Mouse (Mus musculus): ENCODE results near the gene Hoxb7.

Hoxb7 gene

DNA sequence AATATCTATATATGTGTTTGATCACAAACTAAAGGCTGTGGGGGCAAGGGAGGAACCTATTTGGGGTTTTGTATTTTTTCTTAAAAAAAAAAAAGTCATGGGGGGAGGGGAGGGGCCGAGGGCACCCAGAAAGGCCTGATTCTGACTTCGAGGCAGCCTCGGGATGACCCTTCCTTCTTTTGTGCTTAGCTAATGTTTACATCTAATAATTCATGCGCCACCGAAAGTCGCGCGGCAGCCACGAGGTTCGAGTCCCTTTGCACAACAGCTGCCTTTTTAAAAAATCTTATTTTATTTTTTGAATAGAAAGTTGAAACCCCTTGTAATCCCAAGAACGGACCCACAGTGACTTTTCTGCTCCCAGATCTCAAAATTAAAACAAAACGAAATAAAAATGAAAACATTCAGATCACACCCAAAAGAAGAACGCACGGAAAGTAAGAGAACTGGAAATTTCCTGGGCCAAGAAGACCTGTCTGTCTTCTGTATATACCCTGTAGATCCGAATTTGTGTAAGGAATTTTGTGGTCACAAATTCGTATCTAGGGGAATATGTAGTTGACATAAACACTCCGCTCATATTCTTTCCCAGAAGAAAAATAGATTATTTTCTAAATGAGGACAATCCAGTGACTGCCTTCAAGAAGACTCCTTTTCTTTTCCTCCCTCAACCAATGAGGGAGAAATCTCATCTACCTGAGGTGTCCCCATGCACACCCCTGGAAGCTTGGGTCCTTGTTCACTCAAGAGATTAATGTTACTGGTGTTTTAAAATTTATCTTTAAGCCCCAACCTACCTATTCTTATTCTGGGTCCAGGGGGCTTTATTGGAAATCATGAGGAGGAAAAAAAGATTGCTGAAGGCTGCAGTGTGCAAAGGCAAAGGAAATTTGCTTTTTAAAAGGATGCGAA, 30.5 kb downstream of the Hoxb7 start:
- DNase-seq (ENCODE audit: low spot score in 2 of 2) = no peak

DNA sequence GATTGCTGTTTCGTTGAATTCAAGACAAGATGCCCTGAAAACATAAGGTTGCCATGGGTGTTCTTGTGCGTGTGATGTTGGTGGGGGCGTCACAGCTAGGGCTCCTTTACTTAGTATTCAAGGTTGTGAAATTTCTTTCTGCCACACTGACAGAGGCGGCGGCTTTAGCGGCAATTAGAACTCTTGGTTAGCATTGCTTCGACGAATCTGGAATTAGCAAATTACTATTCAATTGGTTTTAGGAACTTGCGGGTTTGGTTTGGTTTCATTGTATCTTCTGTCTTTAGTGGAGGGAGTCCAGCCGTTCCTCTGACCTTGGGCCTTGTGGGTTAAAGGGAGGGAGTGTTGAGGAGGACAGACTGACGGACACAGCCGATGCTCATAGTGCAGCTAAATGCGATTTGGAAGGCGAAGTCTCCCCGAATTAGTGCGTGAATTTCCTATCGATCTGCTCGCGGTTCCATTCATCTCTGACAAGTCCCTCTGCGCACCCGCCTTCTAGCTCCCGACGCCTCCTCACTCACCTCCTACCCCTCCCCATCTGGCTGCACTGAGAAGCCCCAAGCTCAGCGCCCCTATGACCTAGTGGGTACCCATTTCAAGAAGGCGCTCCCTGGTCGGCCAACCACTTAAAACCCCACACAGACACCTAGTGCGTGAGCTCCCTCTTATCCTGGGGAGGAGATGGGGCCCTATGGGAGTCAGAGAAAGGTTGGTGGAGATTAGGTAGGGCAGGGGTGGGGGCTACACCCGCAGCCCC, 31.4 kb downstream of the Hoxb7 start, which contains the start of gene Hoxb4:
Gene Hoxb4 (plus strand): TSS at position 660 of the 760 bp plus-strand sequence.
- DNase-seq (ENCODE audit: low spot score in 2 of 2) = no peak

GRCm38 (mm10) chr11:96318368-96319070, 32.1 kb downstream of the Hoxb7 start:
- no peak for DNase-seq (ENCODE audit: low spot score in 2 of 2)

DNA sequence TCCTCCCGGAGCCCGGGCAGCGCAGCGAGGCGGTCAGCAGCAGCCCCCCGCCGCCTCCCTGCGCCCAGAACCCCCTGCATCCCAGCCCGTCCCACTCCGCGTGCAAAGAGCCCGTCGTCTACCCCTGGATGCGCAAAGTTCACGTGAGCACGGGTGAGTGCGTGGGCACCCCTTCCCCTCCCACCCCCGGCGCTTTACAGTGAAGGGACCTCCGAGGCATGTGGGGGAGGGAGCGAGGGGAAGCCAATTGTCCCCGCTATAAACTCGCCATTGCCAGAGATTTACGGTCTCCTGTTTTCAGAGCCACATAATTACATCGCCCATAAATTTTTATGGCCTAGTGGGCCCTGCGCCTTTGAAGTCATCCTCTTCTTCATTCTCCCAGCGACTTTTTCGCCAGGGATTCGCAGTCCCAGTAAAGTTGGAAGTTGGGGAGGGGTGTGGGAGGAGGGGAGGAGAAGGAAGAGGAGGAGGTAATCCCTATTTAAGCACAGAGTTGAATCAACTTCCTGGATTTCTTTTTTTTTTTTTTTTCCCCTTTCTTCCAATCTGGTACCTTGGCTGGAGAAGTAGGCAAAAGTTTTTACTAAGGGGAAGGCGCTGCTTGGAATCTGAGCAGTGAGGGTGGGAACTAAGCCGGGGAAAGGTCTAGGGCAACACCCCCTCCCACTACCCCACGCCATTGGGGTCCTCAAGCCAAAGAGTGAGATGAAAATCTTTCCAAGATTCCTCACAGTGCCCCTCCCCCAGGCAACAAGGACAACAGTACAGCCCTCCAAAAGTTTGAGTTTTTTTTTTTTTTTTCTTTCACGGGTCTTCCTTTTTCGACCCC, 32.9 kb downstream of the Hoxb7 start:
- DNase-seq (ENCODE audit: low spot score in 2 of 2) = no peak

- no peak for DNase-seq (ENCODE audit: low spot score in 2 of 2)
These were observed 33.5 kb downstream of the Hoxb7 start for GRCm38 (mm10) chr11:96319910-96320309.

DNA sequence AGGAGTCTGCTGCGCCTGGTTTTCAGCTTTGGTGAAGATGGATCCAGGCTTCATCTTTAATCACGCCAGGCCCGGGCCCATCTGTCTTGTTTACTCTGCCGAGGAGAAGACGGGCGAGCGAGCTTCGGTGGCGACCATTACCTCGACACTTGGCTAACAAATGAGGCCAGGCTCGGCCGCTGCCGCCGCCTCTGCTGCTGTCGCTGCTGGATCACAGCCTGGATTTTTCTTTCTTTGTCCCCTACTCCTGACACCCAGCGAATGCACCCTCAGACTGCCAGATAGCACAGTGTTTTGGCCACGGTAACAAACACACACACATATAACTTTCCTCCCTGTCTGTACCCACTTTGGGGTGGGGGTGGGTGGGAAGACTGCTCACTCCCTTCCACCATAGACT, 34.3 kb downstream of the Hoxb7 start:
- DNase-seq (ENCODE audit: low spot score in 2 of 2) = no peak

GRCm38 (mm10) chr11:96321846-96322245, 35.4 kb downstream of the Hoxb7 start:
- DNase-seq (ENCODE audit: low spot score in 2 of 2) = no peak

DNA sequence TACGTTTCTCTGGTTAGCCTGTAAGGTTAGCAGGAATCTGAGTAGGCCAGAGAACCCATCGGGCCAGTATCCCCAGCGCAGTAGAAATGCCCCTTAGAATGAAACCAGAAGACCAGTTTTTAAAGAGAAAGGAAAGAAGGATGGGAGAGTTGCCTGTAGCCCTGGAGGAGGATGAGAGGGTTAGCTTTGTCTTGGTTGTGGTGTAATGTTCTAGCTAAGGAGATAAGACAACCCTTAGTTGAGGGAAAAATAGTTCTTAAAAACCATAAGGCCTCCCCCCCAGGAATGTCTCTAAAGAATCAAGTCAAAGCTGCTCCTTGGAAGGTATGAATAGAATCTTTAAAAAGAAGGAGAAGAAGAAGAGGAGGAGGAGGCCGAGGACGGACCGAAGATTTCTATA, 36.3 kb downstream of the Hoxb7 start:
- DNase-seq (ENCODE audit: low spot score in 2 of 2) = no peak

GRCm38 (mm10) chr11:96323154-96323553, 36.7 kb downstream of the Hoxb7 start, which contains the start of gene Hoxb3:
Gene Hoxb3 (plus strand): TSS chr11:96323326.
- DNase-seq (ENCODE audit: low spot score in 2 of 2) = no peak

DNA sequence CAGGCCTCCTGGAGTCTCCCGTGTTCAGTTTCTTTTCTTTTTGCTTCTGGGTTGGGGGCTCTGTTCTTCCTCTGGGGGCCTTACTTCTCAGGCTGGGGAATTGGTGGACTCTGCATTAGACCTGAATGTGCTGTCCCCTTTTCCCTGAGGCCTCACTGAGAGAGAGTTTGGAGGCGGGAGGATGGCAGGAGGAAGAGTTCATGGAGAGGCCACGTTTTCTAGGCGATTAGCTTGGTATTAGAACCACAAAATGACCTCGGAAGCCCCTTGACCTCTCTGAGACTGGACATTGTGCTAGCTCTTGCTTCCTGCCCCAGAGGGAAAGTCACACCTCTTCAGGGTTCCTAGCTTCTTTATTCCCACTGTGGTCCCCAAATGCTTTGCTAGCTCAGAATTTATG, 37.7 kb downstream of the Hoxb7 start:
- no peak for DNase-seq (ENCODE audit: low spot score in 2 of 2)

GRCm38 (mm10) chr11:96324965-96325364, 38.5 kb downstream of the Hoxb7 start:
- DNase-seq (ENCODE audit: low spot score in 2 of 2) = no peak

DNA sequence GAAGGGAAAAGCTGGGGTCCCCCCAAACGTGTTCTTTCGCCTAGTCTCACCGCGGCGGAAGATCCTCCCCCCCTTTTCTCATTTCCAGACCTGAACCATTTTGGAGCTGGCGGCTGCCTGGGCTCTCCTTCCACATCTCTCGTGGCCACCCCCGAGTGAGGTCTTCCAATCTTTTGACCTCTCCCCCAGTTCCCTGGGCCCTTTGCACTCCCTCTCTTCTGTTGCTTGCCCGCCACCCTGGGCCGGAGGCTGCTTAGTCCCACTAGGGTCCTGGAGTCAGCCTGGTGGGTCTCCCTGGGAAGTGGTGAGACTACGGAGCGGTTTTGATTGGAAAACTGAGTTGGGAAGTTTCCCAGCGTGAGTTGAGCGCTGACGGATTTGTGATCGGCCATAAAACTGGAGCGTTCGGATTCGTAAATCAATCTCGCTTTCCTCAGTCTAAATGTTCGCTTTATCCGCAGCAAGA, 39.4 kb downstream of the Hoxb7 start:
- no peak for DNase-seq (ENCODE audit: low spot score in 2 of 2)

DNA sequence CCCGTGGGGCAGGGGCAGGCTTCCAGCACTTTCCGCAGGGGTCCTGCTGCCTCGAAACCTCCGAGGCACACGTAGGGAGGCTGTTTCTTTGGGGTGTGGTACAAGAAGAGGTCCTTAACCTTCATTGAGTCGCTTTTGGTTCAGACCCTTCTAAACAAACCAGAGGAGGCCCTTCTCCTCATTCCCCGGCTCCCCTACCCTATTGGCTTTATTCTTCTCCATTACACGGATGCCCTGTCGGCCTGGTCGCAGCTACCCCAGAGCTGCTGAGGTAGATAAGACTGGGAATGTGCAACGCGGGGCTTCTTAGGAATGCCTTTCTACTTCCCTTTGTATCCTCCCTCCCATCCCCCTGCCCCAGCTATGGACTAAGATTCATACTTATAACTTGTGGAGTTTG, 40.3 kb downstream of the Hoxb7 start:
- DNase-seq (ENCODE audit: low spot score in 2 of 2) = no peak

GRCm38 (mm10) chr11:96327122-96327521, 40.7 kb downstream of the Hoxb7 start:
- no peak for DNase-seq (ENCODE audit: low spot score in 2 of 2)

- no peak for DNase-seq (ENCODE audit: low spot score in 2 of 2)
These were observed 41.3 kb downstream of the Hoxb7 start for GRCm38 (mm10) chr11:96327750-96328149.

DNA sequence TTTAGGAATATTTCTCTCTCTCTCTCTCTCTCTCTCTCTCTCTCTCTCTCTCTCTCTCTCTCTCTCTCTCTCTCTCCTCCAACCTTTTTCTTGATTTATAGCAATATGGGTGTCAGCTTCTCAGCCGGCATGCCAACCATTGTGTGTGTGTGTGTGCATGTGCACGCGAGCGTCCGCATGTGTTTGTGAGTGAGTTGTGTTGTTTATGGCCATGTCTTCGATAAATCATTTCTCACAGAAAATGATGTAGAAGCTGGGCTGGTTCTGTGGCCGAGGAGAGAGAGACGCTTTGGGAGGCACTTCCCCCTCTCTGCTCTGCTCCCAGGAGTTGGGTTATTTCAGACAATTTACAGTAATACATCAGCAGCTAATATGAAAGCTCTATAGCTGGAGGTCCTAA, 42.2 kb downstream of the Hoxb7 start:
- no peak for DNase-seq (ENCODE audit: low spot score in 2 of 2)

GRCm38 (mm10) chr11:96332105-96332504, 45.7 kb downstream of the Hoxb7 start:
- DNase-seq (ENCODE audit: low spot score in 2 of 2) = no peak

DNA sequence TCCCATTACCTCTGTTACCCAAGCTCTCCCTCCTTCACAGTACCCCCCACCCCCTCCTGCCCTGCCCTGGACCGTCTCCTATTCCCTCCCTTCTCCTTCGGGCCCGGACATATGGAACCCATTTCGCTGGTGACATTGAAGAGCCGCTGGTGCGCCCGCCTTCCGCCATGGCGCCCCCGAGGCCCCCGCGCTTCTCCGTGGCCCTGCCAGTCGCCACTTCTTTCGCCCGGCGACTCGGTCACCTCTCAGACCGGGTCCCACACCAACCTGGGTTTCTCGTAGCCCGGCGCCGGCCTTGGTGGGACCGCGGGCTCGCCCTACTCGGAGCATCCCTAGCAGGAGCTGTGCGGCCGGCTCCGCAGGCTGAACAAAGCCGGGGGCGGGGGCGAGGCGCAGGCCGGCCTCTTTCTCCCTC, 46.2 kb downstream of the Hoxb7 start:
- no peak for DNase-seq (ENCODE audit: low spot score in 2 of 2)

DNA sequence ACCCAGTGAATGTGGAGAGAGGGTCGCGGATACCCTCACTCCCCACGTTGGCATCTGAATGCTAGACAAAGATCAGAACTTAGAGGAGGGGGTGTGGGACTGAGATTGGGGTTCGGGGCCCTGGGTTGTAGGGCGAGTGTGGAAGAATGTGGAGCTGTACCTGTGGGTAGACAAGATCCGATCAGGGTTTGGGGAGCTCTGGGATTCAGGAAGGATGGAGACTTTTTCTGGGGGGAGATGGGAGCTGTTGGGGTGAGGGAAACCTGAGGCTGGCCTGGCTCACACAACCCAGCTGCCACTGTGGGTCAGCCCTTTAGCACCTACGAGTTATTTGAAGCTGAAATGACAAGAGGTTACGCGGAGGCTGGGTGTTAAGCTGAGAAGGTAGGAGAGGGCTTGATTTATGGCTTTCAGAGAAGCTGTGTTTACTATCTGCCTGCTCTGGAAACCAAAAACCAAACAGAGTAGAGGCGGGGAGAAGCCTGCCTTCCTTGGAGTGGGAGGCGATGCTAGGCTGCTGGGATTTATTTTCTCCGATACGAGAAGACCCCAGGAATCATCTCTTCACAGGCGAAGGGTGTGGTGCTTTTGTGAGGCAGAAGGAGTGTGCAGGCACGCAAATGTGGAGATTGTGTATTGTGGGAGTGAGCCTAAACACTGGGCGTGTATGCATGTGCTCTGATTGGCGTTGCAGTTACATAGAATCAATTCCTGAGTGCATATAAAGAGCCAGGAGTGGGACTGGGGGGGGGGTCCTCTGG, 47.0 kb downstream of the Hoxb7 start:
- no peak for DNase-seq (ENCODE audit: low spot score in 2 of 2)

- DNase-seq (ENCODE audit: low spot score in 2 of 2) = no peak
These were observed 47.6 kb downstream of the Hoxb7 start for GRCm38 (mm10) chr11:96334002-96334364.
